Mouse (Mus musculus): ENCODE data around the gene Ethe1.

DNA sequence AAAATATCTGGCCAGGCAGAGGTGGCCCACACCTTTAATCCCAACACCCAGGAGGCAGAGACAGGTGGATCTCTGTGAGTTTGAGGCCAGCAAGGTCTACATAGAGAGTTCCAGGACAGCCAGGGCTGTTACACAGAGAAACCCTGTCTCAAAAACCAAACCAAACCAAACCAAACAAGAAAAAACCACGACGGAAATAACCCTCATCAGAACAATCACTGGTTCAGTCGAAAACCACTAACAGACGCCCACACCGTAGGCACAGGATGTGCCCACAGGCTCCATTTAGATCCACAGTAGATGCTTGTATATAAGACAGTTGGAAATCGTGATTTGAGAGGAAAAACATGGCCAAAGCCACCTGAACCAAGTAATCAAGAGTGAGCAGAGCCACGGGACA lies 57.7 kb downstream of the Ethe1 start:
- no peak for TF ChIP-seq CTCF (IDR thresholded peaks at IDR 0.05; ENCODE audit: low read depth, low read length)
- TF ChIP-seq POLR2A (IDR thresholded peaks at IDR 0.05; ENCODE audit: borderline replicate concordance, low read depth, low read length) = no peak

Measured in bone marrow macrophage, adult 2 months (primary cell).